Mouse (Mus musculus) left cerebral cortex, postnatal 25 days (tissue): ENCODE results near the gene Etnk1. TPM values are rescaled to one million over a fixed set of nuclear protein-coding genes. Genes with fewer than 3 reads are reported as not detected.
A peak's percentile ranks its signal among the peaks of the same experiment; 100 is the strongest.

Experiments
- DNase-seq, 2 experiments: peaks; one replicate each; pipeline ENCODE4 v3.0.0; 2022; ENCODE audit warnings: low spot score in 2 of 2, mixed read lengths in 1 of 2
- intact Hi-C: fragments of 180-260 bp; cut with DNase I; formaldehyde crosslinking; loops from one replicate; pipeline ENCODE4 v1.15.1; 2025
- total RNA-seq, 2 experiments: library from RNA; stranded (reverse); gene quantifications; 2 replicates each; pipeline ENCODE4 v1.2.3; 2021

Gene Etnk1
- total RNA-seq, 2 experiments from 2014 or later, result 175 to 192 TPM

GRCm38 (mm10) chr6:143259169-143259629 is 92.2 kb downstream of the Etnk1 start:
- peak; percentile 22 to 32 for DNase-seq

GRCm38 (mm10) chr6:143259870-143260559 is 93.0 kb downstream of the Etnk1 start:
- intact Hi-C loops, result no loop called here
- no peak for DNase-seq

More at GRCm38 (mm10) chr6:143259169-143259629, 92.2 kb downstream of the Etnk1 start:
- intact Hi-C loops, result no loop called here

- DNase-seq, result no peak
- intact Hi-C loops, result no loop called here
These were observed 93.7 kb downstream of the Etnk1 start for GRCm38 (mm10) chr6:143260560-143261288.

- intact Hi-C loops, result no loop called here
- no peak for DNase-seq
These were observed 94.3 kb downstream of the Etnk1 start for GRCm38 (mm10) chr6:143261289-143261665.

GRCm38 (mm10) chr6:143265482-143265881 is 98.5 kb downstream of the Etnk1 start:
- intact Hi-C loops, result loop anchor here (2.0 kb wide), 1 partner anchor 23 kb away; no protein-coding TSS in a partner anchor
- peak in 1 of 2 experiments; percentile 72 for DNase-seq

GRCm38 (mm10) chr6:143279222-143279621 is 112.2 kb downstream of the Etnk1 start:
- no peak for DNase-seq
- intact Hi-C loops, result no loop called here

Other genes starting within 250 kb of the Etnk1 start
- 10 to 100 TPM; 22.2 to 27.1 TPM for gene St8sia1, start 202.8 kb upstream of the Etnk1 start, total RNA-seq
- gene C2cd5, start 67.1 kb upstream of the Etnk1 start, total RNA-seq, result 100 to 1,000 TPM in 1 of 2 experiments, 10 to 100 TPM in 1; 79.8 to 102 TPM